Mouse (Mus musculus) small intestine, adult 2 months (tissue): ENCODE results near the gene Qrfp.

Experiments used
- CTCF ChIP-seq: fragments of 200-500 bp; IDR thresholded peaks from 2 replicates; pipeline ENCODE4 v1.5.1; 2012; ENCODE audit warnings: low read depth, mild to moderate bottlenecking, control low read depth, inconsistent platforms, low read length, moderate library complexity, mixed read lengths; ENCODE audit not compliant: insufficient replicate concordance, insufficient read length; ENCODE audit errors: extremely low read depth
- POLR2A ChIP-seq: fragments of 200-500 bp; IDR thresholded peaks from 2 replicates; pipeline ENCODE4 v1.6.1; 2012; ENCODE audit warnings: low read depth, mild to moderate bottlenecking, control low read depth, inconsistent platforms, low read length, moderate library complexity

GRCm38 (mm10) chr2:31845512-31845895, 35.1 kb upstream of the Qrfp start:
- TF ChIP-seq CTCF: no peak
- TF ChIP-seq POLR2A: no peak
